Mouse (Mus musculus): Measurements from ENCODE around the gene Cdk5r1. TPM values are rescaled to one million over a fixed set of nuclear protein-coding genes. Genes with fewer than 3 reads are reported as not detected.

Gene Cdk5r1
- polyA plus RNA-seq, 1 experiment from 2014 or later: 0.55 TPM

- H3K9me3 ChIP-seq (replicated peaks; ENCODE audit: control insufficient read depth, low read length): no peaks in the 10 kb centered on the region
- H3K27me3 ChIP-seq (ENCODE audit: control insufficient read depth, insufficient read depth, low read length): no peaks in the 10 kb centered on the region
- H3K36me3 ChIP-seq (ENCODE audit: control insufficient read depth, insufficient read depth): no peaks in the 10 kb centered on the region
- no peak for ATAC-seq (replicated peaks; ENCODE audit: extremely low read depth, insufficient read depth, low FRiP score)
- no peak overlapping the region for H3K9ac ChIP-seq (ENCODE audit: low read length)
- no peak overlapping the region for H3K4me2 ChIP-seq (ENCODE audit: low read depth, low read length)
- 51% methylated on average over 10 of the region's 10 CpGs for WGBS
- H3K27ac ChIP-seq (ENCODE audit: low read length): no peak overlapping the region
- H3K4me3 ChIP-seq (ENCODE audit: low read length): no peak overlapping the region
- H3K4me1 ChIP-seq (ENCODE audit: control insufficient read depth, insufficient read depth, low read length): peaks cover 21% of the 10 kb centered on the region
Measured at GRCm38 (mm10) chr11:80485622-80486206, 8.9 kb downstream of the Cdk5r1 start.

DNA sequence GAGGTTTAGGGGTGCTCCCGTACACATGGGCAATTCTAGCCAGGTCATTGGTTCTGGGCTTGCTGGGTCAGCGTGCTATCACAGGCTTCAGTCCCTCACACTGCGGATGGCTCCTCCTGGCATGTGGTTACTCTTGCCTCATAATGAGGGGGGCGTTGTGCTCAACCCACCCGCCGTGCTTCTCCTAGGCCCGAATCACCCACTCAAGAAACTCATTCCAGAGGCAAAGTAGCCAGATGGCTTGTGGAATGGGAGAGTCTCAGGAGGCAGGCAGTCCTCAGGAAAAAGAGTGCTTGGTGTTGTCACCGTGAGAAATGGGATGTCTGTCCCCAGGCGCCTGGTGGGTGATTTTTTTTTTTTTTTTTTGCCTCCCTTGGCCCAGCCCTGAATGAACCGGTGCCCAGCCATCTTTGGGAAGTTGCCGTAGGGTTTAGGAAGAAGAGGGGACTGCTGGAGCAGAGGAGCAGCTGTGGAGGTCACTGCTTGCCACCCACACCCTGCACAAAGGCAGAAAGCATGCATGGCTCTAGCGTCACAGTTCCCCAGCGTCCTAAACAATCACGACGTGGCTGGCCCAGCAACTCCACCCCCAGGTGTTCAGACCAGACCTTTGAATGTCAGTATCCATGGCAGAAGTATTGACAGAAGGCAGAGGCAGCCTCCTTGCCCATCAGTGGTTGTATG, 11.2 kb downstream of the Cdk5r1 start:
- ATAC-seq (replicated peaks; ENCODE audit: extremely low read depth, insufficient read depth, low FRiP score): no peak
- H3K27me3 ChIP-seq (ENCODE audit: control insufficient read depth, insufficient read depth, low read length): no peaks in the 10 kb centered on the region
- H3K9ac ChIP-seq (ENCODE audit: low read length): no peak overlapping the region
- no peak overlapping the region for H3K4me3 ChIP-seq (ENCODE audit: low read length)
- H3K4me1 ChIP-seq (ENCODE audit: control insufficient read depth, insufficient read depth, low read length): peaks cover 26% of the 10 kb centered on the region
- H3K4me2 ChIP-seq (ENCODE audit: low read depth, low read length): no peak overlapping the region
- H3K36me3 ChIP-seq (ENCODE audit: control insufficient read depth, insufficient read depth): no peaks in the 10 kb centered on the region
- H3K9me3 ChIP-seq (replicated peaks; ENCODE audit: control insufficient read depth, low read length): no peaks in the 10 kb centered on the region
- no peak overlapping the region for H3K27ac ChIP-seq (ENCODE audit: low read length)
- WGBS: 81% methylated on average over 15 of the region's 15 CpGs

DNA sequence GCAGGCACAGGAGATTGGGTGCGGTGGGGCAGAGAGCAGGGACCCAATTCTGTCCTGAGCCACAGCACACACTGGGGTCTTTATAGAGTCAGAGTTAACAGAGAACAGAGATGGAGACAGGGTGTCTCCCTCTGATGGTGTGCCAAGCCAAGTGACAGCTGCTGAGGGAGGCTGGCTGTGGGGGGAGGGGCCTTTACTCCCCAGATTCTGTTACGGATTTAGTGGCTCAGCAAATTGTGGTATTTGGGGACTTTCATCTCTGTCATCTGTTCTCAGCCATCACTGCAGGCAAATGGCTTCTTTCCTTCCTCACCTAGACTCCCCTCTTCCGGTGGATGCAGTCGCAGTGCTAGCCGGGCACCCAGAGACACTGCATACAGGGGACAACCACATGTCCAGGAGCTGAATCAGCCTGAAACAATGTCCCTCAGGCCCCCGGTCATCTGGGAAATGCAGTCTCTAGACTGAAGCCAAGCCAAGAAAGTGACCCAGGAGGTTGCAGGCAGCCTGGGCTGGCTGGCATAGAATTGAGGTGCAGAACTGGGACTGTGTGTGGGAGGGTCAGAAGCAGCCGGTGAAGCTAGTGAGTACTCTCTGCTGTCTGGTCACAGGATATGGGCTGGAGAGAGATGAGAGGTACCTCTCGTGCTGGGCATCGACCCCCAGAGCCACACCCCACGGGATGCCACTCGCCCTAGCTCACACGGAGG, 12.5 kb downstream of the Cdk5r1 start:
- H3K27me3 ChIP-seq (ENCODE audit: control insufficient read depth, insufficient read depth, low read length): no peaks in the 10 kb centered on the region
- H3K4me3 ChIP-seq (ENCODE audit: low read length): no peak overlapping the region
- no peak overlapping the region for H3K4me2 ChIP-seq (ENCODE audit: low read depth, low read length)
- H3K27ac ChIP-seq (ENCODE audit: low read length): no peak overlapping the region
- H3K9ac ChIP-seq (ENCODE audit: low read length): no peak overlapping the region
- 49% methylated on average over 12 of the region's 12 CpGs for WGBS
- H3K9me3 ChIP-seq (replicated peaks; ENCODE audit: control insufficient read depth, low read length): no peaks in the 10 kb centered on the region
- H3K4me1 ChIP-seq (ENCODE audit: control insufficient read depth, insufficient read depth, low read length): peaks cover 26% of the 10 kb centered on the region
- no peak for ATAC-seq (replicated peaks; ENCODE audit: extremely low read depth, insufficient read depth, low FRiP score)
- no peaks in the 10 kb centered on the region for H3K36me3 ChIP-seq (ENCODE audit: control insufficient read depth, insufficient read depth)

DNA sequence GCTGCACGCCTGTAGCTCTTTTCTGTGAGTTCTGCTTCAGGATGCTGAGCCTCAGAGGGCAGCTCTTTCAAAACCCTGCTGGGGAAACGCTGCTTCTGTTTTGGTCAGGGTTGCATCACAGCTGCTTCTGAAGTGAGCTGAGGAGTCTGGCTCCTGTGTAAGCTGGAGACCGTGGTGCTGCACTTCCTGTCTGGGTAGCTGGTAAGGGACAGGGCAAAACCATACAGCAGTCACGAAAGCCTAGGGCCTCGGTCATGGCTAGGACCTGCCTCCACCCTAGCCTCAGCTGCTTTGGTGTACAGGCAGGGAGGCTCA, 13.0 kb downstream of the Cdk5r1 start:
- Histone ChIP-seq H3K36me3 (ENCODE audit: control insufficient read depth, insufficient read depth) (no peaks in the 10 kb centered on the region), H3K9me3 (replicated peaks; ENCODE audit: control insufficient read depth, low read length) (no peaks in the 10 kb centered on the region), H3K4me1 (ENCODE audit: control insufficient read depth, insufficient read depth, low read length) (peaks cover 26% of the 10 kb centered on the region), H3K9ac (ENCODE audit: low read length) (no peak overlapping the region), H3K4me3 (ENCODE audit: low read length) (no peak overlapping the region), H3K27ac (ENCODE audit: low read length) (no peak overlapping the region), H3K4me2 (ENCODE audit: low read depth, low read length) (no peak overlapping the region), H3K27me3 (ENCODE audit: control insufficient read depth, insufficient read depth, low read length) (no peaks in the 10 kb centered on the region)
- no peak for ATAC-seq (replicated peaks; ENCODE audit: extremely low read depth, insufficient read depth, low FRiP score)
- 51% methylated on average over 5 of the region's 5 CpGs for WGBS

DNA sequence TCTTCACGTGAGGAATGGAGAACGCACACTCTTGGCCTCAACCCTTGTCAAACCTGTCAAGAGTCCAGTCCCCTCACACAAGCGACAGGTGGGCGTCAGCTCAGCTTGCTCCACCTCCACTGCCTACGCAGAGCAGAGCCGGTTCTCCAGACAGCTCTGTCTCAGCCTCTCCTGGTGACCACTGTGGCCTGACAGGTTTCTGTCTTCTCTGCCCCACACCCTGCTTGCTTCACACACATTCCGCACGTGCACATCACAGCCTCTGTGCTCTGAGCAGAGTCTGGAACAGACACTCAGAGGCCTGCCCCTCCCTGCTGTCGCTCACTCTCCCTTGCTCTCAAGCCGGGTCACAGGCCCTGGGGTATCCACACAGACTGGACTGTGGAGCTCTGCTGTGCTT, 14.0 kb downstream of the Cdk5r1 start:
- 53% methylated on average over 10 of the region's 10 CpGs for WGBS
- Histone ChIP-seq H3K27ac (ENCODE audit: low read length) (no peak overlapping the region), H3K27me3 (ENCODE audit: control insufficient read depth, insufficient read depth, low read length) (no peaks in the 10 kb centered on the region), H3K36me3 (ENCODE audit: control insufficient read depth, insufficient read depth) (no peaks in the 10 kb centered on the region), H3K4me2 (ENCODE audit: low read depth, low read length) (no peak overlapping the region), H3K9me3 (replicated peaks; ENCODE audit: control insufficient read depth, low read length) (no peaks in the 10 kb centered on the region), H3K9ac (ENCODE audit: low read length) (no peak overlapping the region), H3K4me3 (ENCODE audit: low read length) (no peak overlapping the region), H3K4me1 (ENCODE audit: control insufficient read depth, insufficient read depth, low read length) (peaks cover 25% of the 10 kb centered on the region)
- peak; percentile 73 for ATAC-seq (replicated peaks; ENCODE audit: extremely low read depth, insufficient read depth, low FRiP score)

- Histone ChIP-seq H3K4me1 (ENCODE audit: control insufficient read depth, insufficient read depth, low read length) (peaks cover 22% of the 10 kb centered on the region), H3K4me3 (ENCODE audit: low read length) (no peak overlapping the region), H3K27ac (ENCODE audit: low read length) (no peak overlapping the region), H3K4me2 (ENCODE audit: low read depth, low read length) (no peak overlapping the region), H3K9ac (ENCODE audit: low read length) (no peak overlapping the region), H3K27me3 (ENCODE audit: control insufficient read depth, insufficient read depth, low read length) (no peaks in the 10 kb centered on the region), H3K36me3 (ENCODE audit: control insufficient read depth, insufficient read depth) (no peaks in the 10 kb centered on the region), H3K9me3 (replicated peaks; ENCODE audit: control insufficient read depth, low read length) (no peaks in the 10 kb centered on the region)
- no peak for ATAC-seq (replicated peaks; ENCODE audit: extremely low read depth, insufficient read depth, low FRiP score)
- WGBS: 82% methylated on average over 5 of the region's 5 CpGs
Measured at GRCm38 (mm10) chr11:80493186-80493585, 16.4 kb downstream of the Cdk5r1 start.

DNA sequence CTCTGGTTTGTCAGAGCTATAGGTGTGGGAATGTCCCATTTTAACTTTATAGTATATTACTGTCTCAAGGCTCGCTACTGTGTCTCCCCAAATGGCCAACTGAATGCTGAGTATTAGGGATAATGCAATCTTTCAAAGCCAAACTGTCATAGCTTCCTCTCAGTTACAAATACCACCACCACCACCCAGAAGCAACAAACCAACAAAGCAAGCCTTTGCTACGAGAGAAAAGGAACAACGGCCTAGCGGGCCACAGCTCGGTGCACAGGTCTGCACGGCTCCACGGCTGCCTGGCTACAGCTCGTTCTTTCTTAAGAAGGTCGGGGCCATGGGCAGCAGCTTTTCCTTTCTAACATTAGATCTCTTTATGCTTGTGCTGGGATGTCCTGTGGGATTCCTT, 18.0 kb downstream of the Cdk5r1 start:
- Histone ChIP-seq H3K9ac (ENCODE audit: low read length) (no peak overlapping the region), H3K9me3 (replicated peaks; ENCODE audit: control insufficient read depth, low read length) (no peaks in the 10 kb centered on the region), H3K4me3 (ENCODE audit: low read length) (no peak overlapping the region), H3K27me3 (ENCODE audit: control insufficient read depth, insufficient read depth, low read length) (no peaks in the 10 kb centered on the region), H3K4me2 (ENCODE audit: low read depth, low read length) (no peak overlapping the region), H3K36me3 (ENCODE audit: control insufficient read depth, insufficient read depth) (no peaks in the 10 kb centered on the region), H3K4me1 (ENCODE audit: control insufficient read depth, insufficient read depth, low read length) (peaks cover 29% of the 10 kb centered on the region), H3K27ac (ENCODE audit: low read length) (no peak overlapping the region)
- no peak for ATAC-seq (replicated peaks; ENCODE audit: extremely low read depth, insufficient read depth, low FRiP score)
- WGBS: 90% methylated on average over 9 of the region's 9 CpGs

DNA sequence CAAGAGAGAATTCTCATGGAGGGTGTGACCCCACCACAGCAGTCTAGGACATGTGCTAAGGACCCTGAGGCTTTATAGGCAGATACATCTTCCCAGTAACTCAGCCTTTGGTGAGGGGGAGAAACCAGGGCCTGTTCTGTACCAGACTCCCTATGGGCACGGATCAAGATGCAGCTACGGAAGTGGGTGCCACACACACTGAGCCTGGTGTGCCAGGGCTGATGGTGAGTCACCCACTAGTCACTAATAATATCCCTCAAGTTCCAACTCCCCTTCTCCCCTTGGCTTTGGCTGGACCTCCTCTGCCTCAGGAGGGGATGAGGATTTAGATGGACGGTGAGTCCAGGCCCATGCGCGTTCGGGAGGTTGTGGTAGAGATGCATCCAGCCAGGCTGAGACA, 19.1 kb downstream of the Cdk5r1 start:
- Histone ChIP-seq H3K27me3 (ENCODE audit: control insufficient read depth, insufficient read depth, low read length) (no peaks in the 10 kb centered on the region), H3K9ac (ENCODE audit: low read length) (no peak overlapping the region), H3K36me3 (ENCODE audit: control insufficient read depth, insufficient read depth) (no peaks in the 10 kb centered on the region), H3K4me3 (ENCODE audit: low read length) (no peak overlapping the region), H3K4me2 (ENCODE audit: low read depth, low read length) (no peak overlapping the region), H3K27ac (ENCODE audit: low read length) (no peak overlapping the region), H3K4me1 (ENCODE audit: control insufficient read depth, insufficient read depth, low read length) (peaks cover 25% of the 10 kb centered on the region), H3K9me3 (replicated peaks; ENCODE audit: control insufficient read depth, low read length) (no peaks in the 10 kb centered on the region)
- ATAC-seq (replicated peaks; ENCODE audit: extremely low read depth, insufficient read depth, low FRiP score): no peak
- WGBS: 95% methylated on average over 6 of the region's 6 CpGs

- 79% methylated on average over 1 of the region's 1 CpGs for WGBS
- H3K9me3 ChIP-seq (replicated peaks; ENCODE audit: control insufficient read depth, low read length): no peaks in the 10 kb centered on the region
- H3K27ac ChIP-seq (ENCODE audit: low read length): no peak overlapping the region
- H3K36me3 ChIP-seq (ENCODE audit: control insufficient read depth, insufficient read depth): no peaks in the 10 kb centered on the region
- H3K4me3 ChIP-seq (ENCODE audit: low read length): no peak overlapping the region
- H3K4me1 ChIP-seq (ENCODE audit: control insufficient read depth, insufficient read depth, low read length): peaks cover 25% of the 10 kb centered on the region
- no peak for ATAC-seq (replicated peaks; ENCODE audit: extremely low read depth, insufficient read depth, low FRiP score)
- no peak overlapping the region for H3K4me2 ChIP-seq (ENCODE audit: low read depth, low read length)
- H3K9ac ChIP-seq (ENCODE audit: low read length): no peak overlapping the region
- no peaks in the 10 kb centered on the region for H3K27me3 ChIP-seq (ENCODE audit: control insufficient read depth, insufficient read depth, low read length)
Measured at GRCm38 (mm10) chr11:80496640-80497039, 19.8 kb downstream of the Cdk5r1 start.

Measured in heart, embryonic 16.5 days (tissue).